Mouse (Mus musculus) embryonic facial prominence, embryonic 14.5 days (tissue): ENCODE results near the gene Psme1. TPM values are rescaled to one million over a fixed set of nuclear protein-coding genes. Genes with fewer than 3 reads are reported as not detected.
A peak's percentile ranks its signal among the peaks of the same experiment; 100 is the strongest.

Experiments used
- ATAC-seq: fragments of 200-750 bp; cut with Nextera tagmentation; 2 replicates; pipeline ENCODE4 v1.8.0; 2017; ENCODE audit warnings: low read depth, moderate number of reproducible peaks, moderate TSS enrichment
- DNase-seq: peaks from one replicate; pipeline ENCODE4 v3.0.0-alpha.2; 2015; ENCODE audit warnings: low spot score
- H3K27ac ChIP-seq: fragments of 300-500 bp; sonication (generic); replicated peaks from 2 replicates; pipeline ENCODE4 v1.5.1; 2014; ENCODE audit warnings: low read depth, mild to moderate bottlenecking, low read length, moderate library complexity
- H3K27me3 ChIP-seq: fragments of 300-500 bp; sonication (generic); replicated peaks from 2 replicates; pipeline ENCODE4 v1.6.1; 2014; ENCODE audit warnings: low read length; ENCODE audit not compliant: control insufficient read depth, insufficient read depth
- H3K36me3 ChIP-seq: fragments of 300-500 bp; sonication (generic); 2 replicates; pipeline ENCODE4 v1.6.1; 2014; ENCODE audit warnings: low read length, mixed read lengths; ENCODE audit not compliant: control insufficient read depth, insufficient read depth
- H3K4me1 ChIP-seq: fragments of 300-500 bp; sonication (generic); 2 replicates; pipeline ENCODE4 v1.6.1; 2014; ENCODE audit warnings: antibody characterized with exemption, low read length; ENCODE audit not compliant: control insufficient read depth, insufficient read depth
- H3K4me2 ChIP-seq: fragments of 300-500 bp; sonication (generic); 2 replicates; pipeline ENCODE4 v1.6.1; 2014; ENCODE audit warnings: low read depth, mild to moderate bottlenecking, low read length, moderate library complexity, mixed read lengths
- H3K4me3 ChIP-seq: fragments of 300-500 bp; sonication (generic); 2 replicates; pipeline ENCODE4 v1.5.1; 2014; ENCODE audit warnings: low read depth, mild to moderate bottlenecking, low read length
- H3K9ac ChIP-seq: fragments of 300-500 bp; sonication (generic); 2 replicates; pipeline ENCODE4 v1.6.1; 2014; ENCODE audit warnings: low read depth, mild to moderate bottlenecking, low read length, moderate library complexity, mixed read lengths
- H3K9me3 ChIP-seq: fragments of 300-500 bp; sonication (generic); 2 replicates; pipeline ENCODE4 v1.6.1; 2016; ENCODE audit warnings: low read length; ENCODE audit not compliant: control insufficient read depth
- WGBS: fragments of 180-500 bp; shearing (Covaris S2); extraction: QIAGEN DNeasy Blood & Tissue Kit; methylation state at CpG from one replicate; pipeline ENCODE4 v1.1.7; 2014; 5-methylcytosine and 5-hydroxymethylcytosine counted together
- polyA plus RNA-seq: library from polyadenylated mRNA; unstranded; fragments of >200 nt; fragmentation: Nextera tagmentation; extraction: Ambion mirVana; gene quantifications from 2 replicates; pipeline ENCODE4 v1.2.1, GENCODE M21; 2014

Psme1 gene
- polyA plus RNA-seq, 1 experiment from 2014 or later = 123 TPM

GRCm38 (mm10) chr14:55551794-55552193, 26.1 kb upstream of the Psme1 start:
- WGBS = 89% methylated on average over 8 of the region's 8 CpGs
- DNase-seq (no peak), ATAC-seq (no peak)
- H3K36me3 ChIP-seq = peaks cover 31% of the 10 kb centered on the region
- no peaks in the 10 kb centered on the region for H3K4me1 ChIP-seq
- no peak overlapping the region for H3K27ac ChIP-seq
- H3K4me2 ChIP-seq = no peak overlapping the region
- H3K9me3 ChIP-seq = no peaks in the 10 kb centered on the region
- H3K9ac ChIP-seq = no peak overlapping the region
- H3K4me3 ChIP-seq = no peak overlapping the region
- no peaks in the 10 kb centered on the region for H3K27me3 ChIP-seq

DNA sequence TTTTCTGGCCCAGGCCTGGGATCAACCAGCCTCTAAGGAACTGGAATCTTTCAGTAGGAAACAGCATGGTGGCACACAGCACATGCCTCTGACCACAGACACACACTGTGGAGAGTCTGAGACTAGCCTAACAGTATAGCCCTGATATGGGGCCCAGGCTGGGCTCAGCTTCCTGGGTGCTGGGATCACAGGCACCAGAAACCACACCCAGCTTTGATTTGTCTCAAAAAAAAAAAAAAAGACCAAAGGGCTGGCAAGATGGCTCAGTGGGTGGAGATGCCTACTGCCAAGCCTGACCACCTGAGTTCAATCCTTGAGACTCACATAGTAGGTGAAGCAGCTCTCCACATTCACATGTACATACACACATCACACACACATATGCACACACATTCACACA, 23.3 kb upstream of the Psme1 start:
- no peak overlapping the region for H3K4me2 ChIP-seq
- no peaks in the 10 kb centered on the region for H3K27me3 ChIP-seq
- H3K9ac ChIP-seq = no peak overlapping the region
- no peaks in the 10 kb centered on the region for H3K9me3 ChIP-seq
- no peak overlapping the region for H3K4me3 ChIP-seq
- no peak overlapping the region for H3K27ac ChIP-seq
- no peak for ATAC-seq
- H3K4me1 ChIP-seq = no peaks in the 10 kb centered on the region
- no peak for DNase-seq
- peaks cover 4% of the 10 kb centered on the region for H3K36me3 ChIP-seq

- no peak overlapping the region for H3K9ac ChIP-seq
- H3K4me2 ChIP-seq = no peak overlapping the region
- DNase-seq (no peak), ATAC-seq (no peak)
- H3K36me3 ChIP-seq = no peaks in the 10 kb centered on the region
- H3K4me3 ChIP-seq = no peak overlapping the region
- no peak overlapping the region for H3K27ac ChIP-seq
- no peaks in the 10 kb centered on the region for H3K27me3 ChIP-seq
- no peaks in the 10 kb centered on the region for H3K9me3 ChIP-seq
- no peaks in the 10 kb centered on the region for H3K4me1 ChIP-seq
- 71% methylated on average over 3 of the region's 3 CpGs for WGBS
Observed at GRCm38 (mm10) chr14:55555788-55556187, 22.1 kb upstream of the Psme1 start.

GRCm38 (mm10) chr14:55557003-55557402, 20.9 kb upstream of the Psme1 start:
- no peaks in the 10 kb centered on the region for H3K36me3 ChIP-seq
- no peak overlapping the region for H3K27ac ChIP-seq
- no peak overlapping the region for H3K4me2 ChIP-seq
- DNase-seq = peak; percentile 70
- H3K9me3 ChIP-seq = no peaks in the 10 kb centered on the region
- WGBS = 26% methylated on average over 5 of the region's 5 CpGs
- H3K4me1 ChIP-seq = peaks cover 8% of the 10 kb centered on the region
- no peak for ATAC-seq
- no peaks in the 10 kb centered on the region for H3K27me3 ChIP-seq
- no peak overlapping the region for H3K9ac ChIP-seq
- H3K4me3 ChIP-seq = no peak overlapping the region

DNA sequence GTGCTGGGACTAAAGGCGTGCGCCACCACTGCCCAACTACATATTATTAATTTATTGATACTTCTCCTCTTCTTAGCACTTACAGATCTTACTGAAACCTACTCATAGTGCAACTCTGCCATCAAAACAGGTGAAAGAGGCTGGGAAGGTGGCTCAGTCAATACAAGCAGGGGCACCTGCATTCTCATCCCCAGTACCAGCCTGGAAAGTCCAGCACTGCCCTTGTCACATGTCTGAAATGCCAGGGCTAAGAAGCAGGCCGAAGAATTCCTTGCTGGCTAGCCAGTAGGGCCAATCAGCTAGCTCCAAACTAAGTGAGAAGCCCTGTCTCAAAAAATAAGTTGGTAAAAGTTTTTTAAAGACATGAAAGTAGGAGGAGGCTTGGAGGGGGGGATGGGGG, 20.3 kb upstream of the Psme1 start:
- no peak overlapping the region for H3K4me2 ChIP-seq
- no peak overlapping the region for H3K9ac ChIP-seq
- peaks cover 8% of the 10 kb centered on the region for H3K4me1 ChIP-seq
- ATAC-seq = no peak
- no peaks in the 10 kb centered on the region for H3K36me3 ChIP-seq
- H3K27ac ChIP-seq = no peak overlapping the region
- DNase-seq = no peak
- no peak overlapping the region for H3K4me3 ChIP-seq
- no peaks in the 10 kb centered on the region for H3K27me3 ChIP-seq
- H3K9me3 ChIP-seq = no peaks in the 10 kb centered on the region
- 92% methylated on average over 3 of the region's 3 CpGs for WGBS

- H3K27ac ChIP-seq = peak overlapping the region; percentile 98; the same call in 1 of the 2 replicates
- ATAC-seq = no peak
- H3K4me3 ChIP-seq = peak overlapping the region; percentile 70
- 52% methylated on average over 6 of the region's 6 CpGs for WGBS
- H3K9me3 ChIP-seq = no peaks in the 10 kb centered on the region
- DNase-seq = no peak
- peak overlapping the region; percentile 65 for H3K4me2 ChIP-seq
- H3K4me1 ChIP-seq = peaks cover 8% of the 10 kb centered on the region
- no peaks in the 10 kb centered on the region for H3K27me3 ChIP-seq
- H3K36me3 ChIP-seq = peaks cover 9% of the 10 kb centered on the region; the same call in 1 of the 2 replicates
- peak overlapping the region; percentile 77 for H3K9ac ChIP-seq
Observed at GRCm38 (mm10) chr14:55558740-55559448, 19.0 kb upstream of the Psme1 start.

DNA sequence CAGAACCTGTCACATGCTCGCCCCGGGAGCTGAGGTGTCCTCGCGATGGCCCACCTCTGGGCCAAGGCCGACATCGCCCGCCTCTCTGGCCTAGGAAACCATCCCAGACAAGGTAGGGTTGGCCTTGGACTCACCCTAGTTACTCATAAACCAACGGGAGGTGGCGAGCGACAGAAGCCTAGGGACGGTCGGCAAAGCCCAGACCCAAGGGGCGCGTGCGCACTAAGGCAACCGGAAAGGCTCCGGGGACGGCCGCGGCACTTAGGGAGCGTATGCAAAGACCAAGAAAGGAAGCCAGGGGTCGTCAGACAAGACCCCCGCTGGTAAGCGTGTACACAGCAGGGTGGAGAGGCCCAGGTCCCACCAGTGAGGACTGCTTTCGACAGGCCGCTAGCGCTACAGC, 18.1 kb upstream of the Psme1 start, which contains the start of gene Dcaf11:
Gene Dcaf11, plus strand, starts transcription at position 208 of the 403 bp plus-strand sequence.
- Histone ChIP-seq H3K27ac (peak within 1 kb of the TSS; percentile 98), H3K4me2 (peak within 1 kb of the TSS; percentile 65), H3K36me3 (peaks cover 17% of the 10 kb centered on the region), H3K4me3 (peak within 1 kb of the TSS; percentile 70), H3K9ac (peak within 1 kb of the TSS; percentile 77), H3K27me3 (no peaks in the 10 kb centered on the region), H3K4me1 (peaks cover 8% of the 10 kb centered on the region), H3K9me3 (no peaks in the 10 kb centered on the region)
- DNase-seq (peak; percentile 96), ATAC-seq (peak; percentile 81)
- WGBS = 0% methylated on average over 27 of the region's 27 CpGs

- peak within 1 kb of the TSS; percentile 65 for H3K4me2 ChIP-seq
- H3K9ac ChIP-seq = peak within 1 kb of the TSS; percentile 77
- H3K4me1 ChIP-seq = peaks cover 8% of the 10 kb centered on the region
- H3K9me3 ChIP-seq = no peaks in the 10 kb centered on the region
- peaks cover 23% of the 10 kb centered on the region for H3K36me3 ChIP-seq
- DNase-seq = peak; percentile 100
- H3K27ac ChIP-seq = peak within 1 kb of the TSS; percentile 98
- peak; percentile 95 for ATAC-seq
- 0% methylated on average over 34 of the region's 51 CpGs for WGBS
- H3K27me3 ChIP-seq = no peaks in the 10 kb centered on the region
- H3K4me3 ChIP-seq = peak within 1 kb of the TSS; percentile 70
Observed at GRCm38 (mm10) chr14:55560202-55561073, 17.5 kb upstream of the Psme1 start, which contains the start of gene A730061H03Rik. Gene A730061H03Rik (minus strand): TSS chr14:55560406.
